Mouse (Mus musculus) spleen, postnatal 14 days (tissue): ENCODE measurements around the gene Rhbdl1.

Experiments used
- DNase-seq, 2 experiments: peaks; one replicate each; pipeline ENCODE4 v3.0.0; 2021 to 2022; ENCODE audit warnings: low spot score in 2 of 2

The Rhbdl1 gene

GRCm38 (mm10) chr17:25839455-25840235 is 2.5 kb upstream of the Rhbdl1 start:
- no peak for DNase-seq

DNA sequence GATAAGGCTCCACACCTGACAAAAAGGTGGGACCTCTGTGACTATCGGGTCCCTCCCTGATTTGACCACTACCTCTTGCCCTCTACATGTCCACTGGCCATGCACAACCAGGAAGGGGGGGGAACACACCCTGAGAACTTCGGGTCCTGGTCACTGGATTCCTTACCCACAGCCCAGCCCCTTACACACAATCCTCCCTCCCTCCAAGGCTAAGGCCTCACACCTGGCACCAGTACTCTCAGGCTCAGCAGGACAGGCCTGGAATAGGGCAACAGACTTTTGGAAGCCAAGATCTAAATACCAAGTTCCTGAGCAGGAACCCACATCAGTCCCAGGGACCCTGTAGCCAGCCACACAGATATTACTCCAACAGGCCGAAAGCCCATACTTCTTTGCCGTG is 1.8 kb upstream of the Rhbdl1 start:
- DNase-seq, result no peak

- no peak for DNase-seq
Observed at GRCm38 (mm10) chr17:25837533-25837932, 438 bp upstream of the Rhbdl1 start.

GRCm38 (mm10) chr17:25836397-25837075 is 559 bp downstream of the Rhbdl1 start:
- no peak for DNase-seq

DNA sequence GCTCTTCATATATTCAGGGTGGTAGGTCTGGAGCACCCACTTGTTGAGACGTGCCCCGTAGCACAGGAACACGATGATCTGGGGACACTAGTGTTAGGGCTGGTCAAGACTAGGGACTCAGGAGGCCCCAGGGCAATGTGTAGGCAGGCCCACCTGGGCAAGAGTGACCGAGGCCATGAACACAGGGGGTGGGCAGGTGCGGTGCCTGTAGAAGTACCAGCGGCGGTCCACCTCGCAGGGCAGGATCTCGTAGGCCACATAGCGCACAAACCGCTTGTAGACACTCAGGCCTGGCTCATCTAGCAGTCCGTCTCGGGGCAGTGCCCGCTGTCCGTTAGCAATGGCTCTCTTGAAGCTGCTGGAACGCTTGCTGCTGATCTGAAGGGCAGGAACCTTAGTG is 1.3 kb downstream of the Rhbdl1 start:
- DNase-seq, result no peak

- no peak for DNase-seq
Observed at GRCm38 (mm10) chr17:25835301-25835700, 1.8 kb downstream of the Rhbdl1 start.

- DNase-seq, result no peak
Observed at GRCm38 (mm10) chr17:25834595-25835222, 2.4 kb downstream of the Rhbdl1 start.

- no peak for DNase-seq
Observed at GRCm38 (mm10) chr17:25833961-25834594, 3.0 kb downstream of the Rhbdl1 start.

GRCm38 (mm10) chr17:25833291-25833663 is 3.8 kb downstream of the Rhbdl1 start, which contains the start of gene Stub1:
Stub1 (minus strand) TSS chr17:25833404.
- DNase-seq, result peak; percentile 57 to 60

- peak; percentile 98 for DNase-seq
Observed at GRCm38 (mm10) chr17:25832436-25833290, 4.4 kb downstream of the Rhbdl1 start.

DNA sequence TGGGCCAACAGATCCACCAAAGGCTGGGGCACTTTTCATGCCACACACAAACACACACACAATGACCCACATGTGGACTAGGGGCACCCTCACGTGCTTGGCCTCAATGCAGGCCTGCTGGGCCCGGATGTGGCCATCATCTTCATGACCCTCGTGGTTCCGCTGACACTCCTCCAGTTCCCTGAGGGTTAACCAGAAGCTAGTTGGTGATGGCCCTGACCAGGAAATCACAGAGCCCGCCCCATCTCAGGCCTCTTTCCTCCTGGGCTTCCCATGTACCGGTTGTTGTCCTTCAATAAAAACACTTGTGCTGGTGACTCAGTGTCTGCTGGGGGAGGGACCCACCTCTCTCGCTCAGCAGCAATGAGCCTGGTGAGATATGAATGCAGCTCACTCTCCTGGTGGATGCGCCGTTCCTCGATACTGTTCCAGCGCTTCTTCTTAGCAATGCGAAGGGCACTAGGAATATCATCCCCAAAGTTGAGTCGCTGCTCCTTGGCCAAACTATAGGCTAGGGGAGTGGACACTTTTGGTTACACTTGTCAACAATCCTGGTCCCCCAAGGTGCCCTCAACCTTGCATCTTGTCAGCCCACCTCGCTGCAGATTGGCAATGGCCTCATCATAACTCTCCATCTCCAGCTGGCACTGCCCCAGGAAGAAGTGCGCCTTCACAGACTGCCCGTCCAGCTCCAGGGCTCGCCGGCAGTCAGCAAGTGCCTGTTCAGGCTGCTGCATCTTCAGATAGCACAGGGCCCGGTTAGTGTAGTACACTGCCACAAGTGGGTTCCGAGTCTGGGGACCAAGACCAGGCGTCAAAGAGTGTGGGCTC is 5.4 kb downstream of the Rhbdl1 start:
- DNase-seq, result no peak

- no peak for DNase-seq
Observed at GRCm38 (mm10) chr17:25830806-25831431, 6.2 kb downstream of the Rhbdl1 start.

DNA sequence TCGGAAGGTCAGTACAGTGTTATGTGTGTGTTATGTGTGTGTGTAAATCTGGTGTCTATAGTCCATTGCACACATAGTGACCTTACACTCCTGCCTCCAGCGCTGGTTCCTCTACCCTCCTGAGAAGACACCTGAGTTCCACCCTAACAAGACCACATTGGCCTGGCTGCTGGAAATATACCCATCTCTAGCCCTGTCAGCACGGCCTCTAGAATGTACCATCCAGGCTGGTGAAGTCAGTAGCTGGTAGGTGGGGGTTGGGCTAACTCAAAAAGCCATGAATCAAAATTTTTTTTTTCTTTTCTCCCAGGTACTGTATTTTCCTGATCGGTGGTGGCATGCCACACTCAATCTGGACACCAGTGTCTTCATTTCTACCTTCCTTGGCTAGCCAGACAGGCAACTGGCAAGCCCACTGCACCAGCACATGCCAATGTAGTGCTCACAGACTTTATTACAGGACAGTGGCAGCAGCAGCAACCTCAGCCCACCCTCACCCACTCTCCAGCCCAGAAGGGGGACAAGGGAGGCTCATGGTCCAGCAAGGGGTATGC is 6.8 kb downstream of the Rhbdl1 start:
- no peak for DNase-seq

DNA sequence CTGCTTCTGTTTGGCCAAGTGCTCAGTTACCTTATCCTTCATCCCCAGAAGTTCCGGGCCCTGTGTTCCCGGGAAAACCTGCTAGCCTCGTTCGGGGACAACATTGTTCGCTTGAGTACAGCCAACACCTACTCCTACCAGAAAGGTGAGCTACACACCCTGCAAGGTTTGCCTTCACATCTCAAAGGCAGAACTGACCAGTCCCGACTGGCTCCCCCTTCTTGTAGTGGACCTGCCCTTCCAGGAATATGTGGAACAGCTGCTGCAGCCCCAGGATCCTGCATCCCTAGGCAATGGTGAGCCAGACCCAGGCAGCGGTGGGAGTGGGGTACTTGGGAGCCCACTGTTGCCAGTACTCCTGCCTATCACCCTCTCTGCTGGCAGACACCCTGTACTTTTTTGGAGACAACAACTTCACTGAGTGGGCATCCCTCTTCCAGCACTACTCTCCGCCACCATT is 7.5 kb downstream of the Rhbdl1 start:
- no peak for DNase-seq

DNA sequence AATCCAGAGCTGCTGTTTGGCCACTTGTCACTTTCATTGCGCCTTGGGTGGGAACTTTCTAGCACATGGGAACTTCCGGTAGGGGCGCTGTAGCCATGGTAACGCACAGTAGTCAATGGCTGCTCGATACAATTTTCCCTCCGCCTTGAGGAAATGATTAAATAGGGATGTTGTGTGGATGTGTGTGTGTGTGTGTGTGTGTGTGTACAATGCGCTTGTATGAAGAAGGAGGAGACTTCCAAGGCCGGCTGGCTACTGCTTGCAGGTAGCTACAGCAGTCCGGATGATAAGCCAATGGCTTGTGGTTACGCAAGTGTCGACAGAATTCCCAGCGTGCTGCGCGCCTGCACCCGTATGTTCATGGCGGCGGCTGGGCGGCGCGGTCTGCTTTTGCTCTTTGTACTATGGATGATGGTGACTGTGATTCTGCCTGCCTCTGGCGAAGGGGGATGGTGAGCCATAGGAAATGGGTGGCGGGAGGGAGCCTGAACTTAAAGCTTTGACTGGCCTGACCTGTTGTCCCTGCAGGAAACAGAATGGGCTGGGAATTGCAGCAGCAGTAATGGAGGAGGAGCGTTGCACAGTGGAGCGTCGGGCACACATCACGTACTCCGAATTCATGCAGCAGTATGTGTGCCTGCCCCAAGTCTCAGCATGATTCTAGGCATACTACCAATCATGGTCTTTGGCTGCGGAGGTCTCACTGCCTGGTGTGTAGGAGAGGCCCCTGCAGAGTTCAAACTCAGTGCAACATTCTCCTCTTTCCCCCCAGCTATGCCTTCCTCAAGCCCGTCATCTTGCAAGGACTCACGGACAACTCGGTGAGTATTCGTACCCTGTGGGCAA is 8.2 kb downstream of the Rhbdl1 start, which contains the start of gene Jmjd8:
Gene Jmjd8, plus strand, starts transcription at position 156 of the 846 bp plus-strand sequence.
- DNase-seq, result peak; percentile 48 to 61

- DNase-seq, result no peak
Observed at GRCm38 (mm10) chr17:25828223-25828594, 8.9 kb downstream of the Rhbdl1 start.

- DNase-seq, result no peak
Observed at GRCm38 (mm10) chr17:25827546-25828222, 9.4 kb downstream of the Rhbdl1 start.

GRCm38 (mm10) chr17:25827011-25827410 is 10.1 kb downstream of the Rhbdl1 start:
- DNase-seq, result no peak
